Mouse (Mus musculus) heart, postnatal 0 days (tissue): ENCODE data around the gene Vav3. TPM values are rescaled to one million over a fixed set of nuclear protein-coding genes. Genes with fewer than 3 reads are reported as not detected.

Source experiments
- ATAC-seq: fragments of 200-750 bp; cut with Nextera tagmentation; 2 replicates; pipeline ENCODE4 v1.8.0; 2017; ENCODE audit warnings: low read depth, moderate number of reproducible peaks, moderate library complexity; ENCODE audit not compliant: insufficient read depth
- DNase-seq: peaks from one replicate; pipeline ENCODE4 v3.0.0-alpha.2; 2016; ENCODE audit warnings: low spot score
- H3K27ac ChIP-seq: fragments of 300-500 bp; sonication (generic); 2 replicates; pipeline ENCODE4 v1.5.1; 2014; ENCODE audit warnings: low read depth, mild to moderate bottlenecking
- H3K27me3 ChIP-seq: fragments of 300-500 bp; sonication (generic); 2 replicates; pipeline ENCODE4 v1.6.1; 2014; ENCODE audit warnings: low read length, mixed read lengths; ENCODE audit not compliant: control insufficient read depth, insufficient read depth
- H3K36me3 ChIP-seq: fragments of 300-500 bp; sonication (generic); replicated peaks from 2 replicates; pipeline ENCODE4 v1.6.1; 2014; ENCODE audit warnings: low read length, mixed read lengths; ENCODE audit not compliant: control insufficient read depth, insufficient read depth
- H3K4me1 ChIP-seq: fragments of 300-500 bp; sonication (generic); 2 replicates; pipeline ENCODE4 v1.6.1; 2014; ENCODE audit warnings: antibody characterized with exemption; ENCODE audit not compliant: control insufficient read depth, insufficient read depth
- H3K4me2 ChIP-seq: fragments of 300-500 bp; sonication (generic); 2 replicates; pipeline ENCODE4 v1.6.1; 2014; ENCODE audit warnings: low read depth, mild to moderate bottlenecking, low read length, moderate library complexity
- H3K4me3 ChIP-seq: fragments of 300-500 bp; sonication (generic); 2 replicates; pipeline ENCODE4 v1.5.1; 2014; ENCODE audit warnings: low read depth, low read length
- H3K9ac ChIP-seq: fragments of 300-500 bp; sonication (generic); replicated peaks from 2 replicates; pipeline ENCODE4 v1.6.1; 2014; ENCODE audit warnings: low read depth, low read length, mixed read lengths
- H3K9me3 ChIP-seq: fragments of 300-500 bp; sonication (generic); replicated peaks from 2 replicates; pipeline ENCODE4 v1.6.1; 2016; ENCODE audit warnings: low read length; ENCODE audit not compliant: control insufficient read depth
- CTCF ChIP-seq: IDR thresholded peaks from 2 replicates; pipeline ENCODE4 v1.5.1; 2016; ENCODE audit warnings: antibody characterized with exemption, control low read depth, low read depth
- EP300 ChIP-seq: IDR thresholded peaks from 2 replicates; pipeline ENCODE4 v1.6.1; 2016; ENCODE audit warnings: antibody characterized with exemption, low read depth
- WGBS: fragments of 180-500 bp; shearing (Covaris S2); extraction: QIAGEN DNeasy Blood & Tissue Kit; methylation state at CpG from one replicate; pipeline ENCODE4 v1.1.7; 2014; 5-methylcytosine and 5-hydroxymethylcytosine counted together
- polyA plus RNA-seq: library from polyadenylated mRNA; unstranded; fragments of >200 nt; fragmentation: Nextera tagmentation; extraction: Ambion mirVana; gene quantifications from 2 replicates; pipeline ENCODE4 v1.2.1, GENCODE M21; 2015
- total RNA-seq: library from RNA; depleted of rRNA; stranded (reverse); fragments of >200 nt; gene quantifications from 2 replicates; pipeline ENCODE4 v1.2.3, GENCODE M21; 2014; ENCODE audit warnings: low replicate concordance

Gene Vav3
- total and polyA plus RNA-seq, 2 experiments from 2014 or later = 5.1 to 25.0 TPM

GRCm38 (mm10) chr3:109707786-109708460 lies 367.5 kb downstream of the Vav3 start:
- Histone ChIP-seq H3K4me2 (no peak overlapping the region), H3K9ac (no peak overlapping the region), H3K9me3 (no peaks in the 10 kb centered on the region), H3K27me3 (no peaks in the 10 kb centered on the region), H3K27ac (no peak overlapping the region), H3K4me3 (no peak overlapping the region), H3K36me3 (no peaks in the 10 kb centered on the region), H3K4me1 (no peaks in the 10 kb centered on the region)
- no peak for ATAC-seq
- DNase-seq = no peak
- TF ChIP-seq EP300 = no peak
- no peak for TF ChIP-seq CTCF
- WGBS = 81% methylated on average over 2 of the region's 2 CpGs

- H3K4me2 ChIP-seq = no peak overlapping the region
- WGBS = 89% methylated on average over 7 of the region's 7 CpGs
- ATAC-seq (no peak), DNase-seq (no peak)
- TF ChIP-seq EP300 = no peak
- H3K4me1 ChIP-seq = no peaks in the 10 kb centered on the region
- no peaks in the 10 kb centered on the region for H3K27me3 ChIP-seq
- no peaks in the 10 kb centered on the region for H3K36me3 ChIP-seq
- H3K27ac ChIP-seq = no peak overlapping the region
- H3K9ac ChIP-seq = no peak overlapping the region
- no peaks in the 10 kb centered on the region for H3K9me3 ChIP-seq
- no peak overlapping the region for H3K4me3 ChIP-seq
Observed at GRCm38 (mm10) chr3:109711751-109712150, 371.3 kb downstream of the Vav3 start.

- H3K27ac ChIP-seq = no peak overlapping the region
- no peak for TF ChIP-seq CTCF
- no peak for TF ChIP-seq EP300
- no peak for ATAC-seq
Observed at GRCm38 (mm10) chr3:109714476-109714875, 374.0 kb downstream of the Vav3 start.

GRCm38 (mm10) chr3:109721753-109722152 lies 381.3 kb downstream of the Vav3 start:
- H3K4me2 ChIP-seq = no peak overlapping the region
- no peaks in the 10 kb centered on the region for H3K27me3 ChIP-seq
- DNase-seq (no peak), ATAC-seq (no peak)
- H3K9me3 ChIP-seq = no peaks in the 10 kb centered on the region
- H3K4me1 ChIP-seq = no peaks in the 10 kb centered on the region
- H3K27ac ChIP-seq = no peak overlapping the region
- TF ChIP-seq EP300 (no peak), CTCF (no peak)
- H3K4me3 ChIP-seq = no peak overlapping the region
- H3K9ac ChIP-seq = no peak overlapping the region
- H3K36me3 ChIP-seq = no peaks in the 10 kb centered on the region
- WGBS = 85% methylated on average over 3 of the region's 3 CpGs

More at GRCm38 (mm10) chr3:109714476-109714875, 374.0 kb downstream of the Vav3 start:
- Histone ChIP-seq H3K4me1 (no peaks in the 10 kb centered on the region), H3K4me3 (no peak overlapping the region), H3K36me3 (no peaks in the 10 kb centered on the region), H3K4me2 (no peak overlapping the region), H3K9me3 (no peaks in the 10 kb centered on the region), H3K27me3 (no peaks in the 10 kb centered on the region), H3K9ac (no peak overlapping the region)
- no peak for DNase-seq

GRCm38 (mm10) chr3:109726776-109727175 lies 386.3 kb downstream of the Vav3 start:
- H3K9me3 ChIP-seq = no peaks in the 10 kb centered on the region
- no peaks in the 10 kb centered on the region for H3K4me1 ChIP-seq
- no peak overlapping the region for H3K4me3 ChIP-seq
- ATAC-seq (no peak), DNase-seq (no peak)
- H3K27me3 ChIP-seq = no peaks in the 10 kb centered on the region
- no peaks in the 10 kb centered on the region for H3K36me3 ChIP-seq
- no peak overlapping the region for H3K9ac ChIP-seq
- H3K4me2 ChIP-seq = no peak overlapping the region
- no peak overlapping the region for H3K27ac ChIP-seq
- TF ChIP-seq CTCF (no peak), EP300 (no peak)
- WGBS = 68% methylated on average over 1 of the region's 1 CpGs
